Mouse (Mus musculus): Measurements from ENCODE around the gene Panx2. TPM values are rescaled to one million over a fixed set of nuclear protein-coding genes. Genes with fewer than 3 reads are reported as not detected.

The Panx2 gene
- not detected in 2 replicates for polyA plus RNA-seq (2012; rRNA removed)

GRCm38 (mm10) chr15:89059161-89059931 is at the start of gene Panx2:
Gene Panx2 (plus strand): TSS chr15:89059734.

GRCm38 (mm10) chr15:89074613-89075477 is 15.3 kb downstream of the Panx2 start, which contains the start of gene Trabd:
Gene Trabd (plus strand): TSS chr15:89075124.

GRCm38 (mm10) chr15:89088607-89089247 is 29.2 kb downstream of the Panx2 start, which contains the start of gene Selenoo:
Gene Selenoo (plus strand): TSS chr15:89089084.

GRCm38 (mm10) chr15:89122649-89123366 is 63.3 kb downstream of the Panx2 start, which contains the start of gene Tubgcp6:
Gene Tubgcp6 (minus strand): TSS chr15:89123112.

Other genes starting within 250 kb of the Panx2 start
- 5.2 and 5.8 TPM in 2 replicates for gene Alg12, start 240.4 kb upstream of the Panx2 start, polyA plus RNA-seq (2012; rRNA removed)
- gene Creld2, start 240.1 kb upstream of the Panx2 start, polyA plus RNA-seq (2012; rRNA removed), result 25.4 and 31.2 TPM in 2 replicates
- 12.1 and 25.9 TPM in 2 replicates for gene Pim3, start 197.5 kb upstream of the Panx2 start, polyA plus RNA-seq (2012; rRNA removed)
- 0.04 and 0.09 TPM in 2 replicates for gene Ttll8, start 105.3 kb upstream of the Panx2 start, polyA plus RNA-seq (2012; rRNA removed)
- gene Mlc1, start 80.7 kb upstream of the Panx2 start, polyA plus RNA-seq (2012; rRNA removed), result not detected in 2 replicates
- gene Mov10l1, start 76.8 kb upstream of the Panx2 start, polyA plus RNA-seq (2012; rRNA removed), result 0.01 TPM in 1 of 2 replicates, not detected in the other
- gene Trabd, start 15.4 kb downstream of the Panx2 start, polyA plus RNA-seq (2012; rRNA removed), result 21.5 and 25.2 TPM in 2 replicates
- 22.4 and 25.8 TPM in 2 replicates for gene Selenoo, start 29.4 kb downstream of the Panx2 start, polyA plus RNA-seq (2012; rRNA removed)
- gene Tubgcp6, start 63.4 kb downstream of the Panx2 start, polyA plus RNA-seq (2012; rRNA removed), result 6.5 and 8.5 TPM in 2 replicates
- 9.1 and 9.7 TPM in 2 replicates for gene Hdac10, start 69.0 kb downstream of the Panx2 start, polyA plus RNA-seq (2012; rRNA removed)
- gene Mapk12, start 81.0 kb downstream of the Panx2 start, polyA plus RNA-seq (2012; rRNA removed), result 3.5 and 4.5 TPM in 2 replicates
- gene Mapk11, start 89.9 kb downstream of the Panx2 start, polyA plus RNA-seq (2012; rRNA removed), result 1.3 TPM in 2 replicates
- 37.7 and 44.3 TPM in 2 replicates for gene Plxnb2, start 121.1 kb downstream of the Panx2 start, polyA plus RNA-seq (2012; rRNA removed)
- 5.4 and 6.4 TPM in 2 replicates for gene Dennd6b, start 136.8 kb downstream of the Panx2 start, polyA plus RNA-seq (2012; rRNA removed)
- gene Ppp6r2, start 151.8 kb downstream of the Panx2 start, polyA plus RNA-seq (2012; rRNA removed), result 13.5 and 14.0 TPM in 2 replicates